Mouse (Mus musculus) megakaryocyte-erythroid progenitor cell, adult 5-6 weeks (primary cell): ENCODE results near the gene Faf2. TPM values are rescaled to one million over a fixed set of nuclear protein-coding genes. Genes with fewer than 3 reads are reported as not detected.

Experiments used
- ATAC-seq: replicated peaks from 2 replicates; pipeline ENCODE4 v1.8.0; 2016; ENCODE audit warnings: mild to moderate bottlenecking, inconsistent platforms; ENCODE audit not compliant: severe bottlenecking, poor library complexity, low FRiP score, low TSS enrichment
- total RNA-seq, 2 experiments: library from RNA; stranded (forward) in 1 of 2; stranded (reverse) in 1 of 2; fragments of 200-1000, 215-1000 nt in 1 of 2; fragments of >200 nt in 1 of 2; fragmentation: Nextera tagmentation in 1 of 2; gene quantifications; 2 replicates each; pipeline ENCODE4 v1.2.3; 2014 to 2017

Gene Faf2
- total RNA-seq, 2 experiments from 2014 or later = 43.6 to 46.2 TPM

DNA sequence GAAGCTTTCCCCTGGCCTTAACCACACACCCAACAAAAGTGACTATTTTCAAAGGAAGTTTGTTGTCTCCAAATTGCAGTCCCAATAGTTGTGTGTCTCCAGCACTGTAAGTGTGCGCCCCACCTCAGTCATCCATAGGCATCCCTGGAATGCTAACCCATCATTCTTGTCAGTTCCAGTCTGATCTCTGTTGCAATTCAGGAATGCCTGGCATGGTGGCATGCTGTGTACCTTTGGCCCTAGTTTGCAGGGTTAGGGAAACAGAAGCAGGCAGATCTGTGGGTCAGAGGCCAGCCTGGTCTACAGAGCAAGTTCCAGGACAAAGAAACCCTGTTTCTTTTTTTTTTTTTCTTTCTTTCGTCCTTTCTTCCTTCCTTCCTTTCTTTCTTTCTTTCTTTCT is 48.9 kb downstream of the Faf2 start:
- ATAC-seq = no peak

DNA sequence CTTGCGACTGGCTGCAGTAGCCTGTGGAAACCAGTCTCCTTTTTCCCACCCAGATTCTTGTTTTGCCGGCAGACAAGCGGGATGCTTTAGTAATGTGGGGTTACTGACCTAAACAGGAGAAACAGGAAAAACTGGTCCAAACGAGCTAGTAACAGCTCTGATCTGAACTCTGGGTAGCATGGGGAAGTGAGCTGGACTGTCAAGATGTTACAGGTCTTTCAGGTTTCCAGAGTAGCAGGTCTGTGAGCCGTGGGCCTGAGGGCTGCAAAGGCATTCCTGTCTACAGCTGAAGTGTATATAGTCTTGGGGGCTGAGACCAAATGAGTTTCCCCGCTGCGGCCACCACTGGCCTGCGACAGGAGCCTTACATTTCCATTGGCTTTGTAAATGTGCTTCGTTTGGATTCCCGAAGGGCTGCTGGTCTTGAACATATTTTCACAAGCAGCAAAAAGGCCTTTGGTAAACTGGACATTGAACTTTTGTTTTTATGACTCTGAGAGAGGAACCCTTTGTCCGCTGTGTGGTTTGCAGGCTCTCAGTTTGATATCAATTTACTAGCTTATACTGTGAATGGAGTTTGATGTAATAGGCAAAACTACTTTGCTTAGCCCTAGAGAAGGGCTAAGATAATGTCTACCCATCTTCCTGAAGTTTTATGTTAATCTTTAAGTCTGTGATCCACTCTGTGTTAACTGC is 54.5 kb downstream of the Faf2 start:
- ATAC-seq = no peak

DNA sequence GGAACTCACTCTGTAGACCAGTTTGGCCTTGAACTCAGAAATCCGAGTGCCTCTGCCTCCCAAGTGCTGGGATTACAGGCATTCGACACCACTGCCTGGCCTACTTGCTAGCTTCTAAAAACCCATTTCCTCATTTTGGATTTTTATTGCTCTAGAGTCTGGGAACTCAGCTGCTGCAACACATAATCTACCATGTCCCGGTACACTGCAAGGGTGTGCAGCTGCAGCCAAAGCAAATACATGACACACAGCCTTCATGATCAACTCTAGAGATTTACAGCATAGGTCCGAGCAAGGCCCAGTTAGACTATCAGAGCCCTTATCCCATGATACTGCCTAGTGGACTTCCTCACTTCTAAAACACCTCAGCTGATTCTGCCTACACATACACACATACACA is 56.7 kb downstream of the Faf2 start:
- ATAC-seq = no peak

DNA sequence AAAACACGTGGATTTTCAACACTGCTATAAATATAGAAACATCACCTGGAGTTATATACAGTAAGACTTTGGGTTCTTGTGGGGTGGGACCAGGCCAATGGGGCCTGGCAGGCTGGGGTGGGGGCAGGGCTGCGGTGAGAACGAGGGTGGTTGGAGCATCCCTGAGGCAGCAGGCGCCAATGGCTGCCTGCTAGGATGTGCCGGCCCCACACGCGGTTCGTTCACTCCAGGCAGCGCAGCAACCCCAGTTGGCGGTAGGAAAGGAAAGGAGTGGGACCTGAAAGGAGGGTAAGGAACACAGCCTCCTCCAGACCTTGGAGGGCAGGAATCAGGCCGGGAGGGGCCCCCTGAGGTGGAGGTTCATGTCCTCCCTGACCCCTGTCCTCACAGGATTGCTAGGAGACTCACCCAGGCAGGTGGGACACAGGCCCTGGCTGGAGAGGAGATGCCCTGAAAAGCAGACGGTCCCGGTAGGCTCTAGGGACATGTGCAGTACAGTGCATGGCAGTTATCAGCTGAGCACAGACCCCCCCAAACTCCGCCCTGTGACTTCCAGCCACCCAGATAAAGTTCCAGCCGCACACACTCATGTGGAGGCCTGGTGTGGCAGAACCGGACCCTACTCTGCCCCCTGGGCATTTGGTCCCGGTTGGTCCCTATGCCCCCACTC is 58.7 kb downstream of the Faf2 start:
- ATAC-seq = peak; percentile 81

DNA sequence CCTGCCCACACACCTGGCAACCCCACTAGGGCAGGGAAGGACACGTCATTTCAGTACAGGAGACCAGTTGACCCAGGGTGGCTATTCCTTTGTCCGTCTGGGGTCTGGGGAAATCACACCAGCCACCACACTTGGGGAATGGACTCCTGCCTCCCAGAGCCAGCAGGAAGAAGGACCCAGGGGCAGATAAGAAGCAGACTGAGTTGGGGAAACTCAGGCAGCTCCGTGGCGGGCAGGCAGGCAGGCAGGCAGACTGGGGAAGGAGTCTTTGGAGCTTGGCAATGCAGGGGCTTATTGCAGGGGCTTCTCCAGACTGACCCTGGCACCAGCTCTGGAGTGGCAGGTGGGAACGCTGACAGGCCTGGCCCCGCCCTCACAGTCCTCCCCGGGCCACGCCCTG is 59.7 kb downstream of the Faf2 start:
- ATAC-seq = peak; percentile 2; the same call in 1 of the 2 replicates

DNA sequence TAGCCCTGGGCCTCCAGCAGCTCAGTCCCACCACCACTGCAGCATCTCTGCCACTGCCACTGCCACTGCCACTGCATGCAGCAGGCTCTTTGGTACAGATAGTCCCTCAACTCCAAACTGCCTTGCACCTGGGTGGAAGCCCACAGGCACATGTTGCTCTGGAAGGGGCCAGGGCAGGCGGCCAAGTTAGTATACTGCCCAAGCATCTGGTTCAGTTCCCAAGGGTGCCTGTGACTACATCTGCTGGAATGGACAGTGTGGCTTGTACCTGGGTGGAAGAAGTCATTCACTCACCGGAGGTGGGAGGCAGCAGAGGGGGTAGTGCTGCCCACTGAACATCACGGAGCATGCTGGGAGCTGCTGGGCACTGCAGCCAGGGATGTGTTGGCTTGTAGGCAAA is 61.7 kb downstream of the Faf2 start:
- ATAC-seq = no peak

DNA sequence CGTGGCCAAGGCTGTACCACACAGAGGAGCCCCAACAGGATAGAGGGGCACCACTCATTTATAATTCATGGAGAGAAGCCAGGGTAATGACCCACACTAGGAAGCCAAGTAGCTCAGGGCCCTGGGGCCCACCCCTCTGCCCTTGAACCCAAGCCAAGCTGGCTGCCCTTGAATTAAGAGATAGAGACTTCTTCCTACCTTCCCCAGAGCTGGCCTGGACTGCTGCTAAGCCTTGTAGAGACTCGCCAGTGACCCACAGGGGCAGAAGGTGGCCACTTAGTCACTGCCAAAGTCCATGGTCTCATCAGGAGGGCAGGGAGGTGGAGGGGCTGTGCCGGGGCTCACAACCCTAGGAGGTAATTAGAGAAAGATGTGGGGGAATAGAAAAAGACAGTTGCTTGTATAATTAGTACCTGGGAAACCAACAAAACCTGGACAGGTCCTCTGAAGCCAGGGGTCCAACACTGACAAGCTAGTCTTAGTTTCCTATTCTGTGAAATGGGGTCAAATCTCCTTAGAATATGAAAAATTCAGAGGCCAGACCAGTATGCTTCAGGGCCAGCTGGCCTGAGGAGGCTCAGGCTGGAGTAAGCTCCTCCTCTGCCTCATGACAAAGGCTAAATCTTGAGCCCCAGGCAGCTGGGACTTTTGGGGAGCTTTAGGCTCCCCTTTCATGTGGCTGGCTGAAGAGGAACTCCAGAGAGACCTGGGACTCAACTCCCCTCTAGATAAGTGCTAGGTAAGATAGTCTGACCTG is 62.7 kb downstream of the Faf2 start:
- no peak for ATAC-seq

DNA sequence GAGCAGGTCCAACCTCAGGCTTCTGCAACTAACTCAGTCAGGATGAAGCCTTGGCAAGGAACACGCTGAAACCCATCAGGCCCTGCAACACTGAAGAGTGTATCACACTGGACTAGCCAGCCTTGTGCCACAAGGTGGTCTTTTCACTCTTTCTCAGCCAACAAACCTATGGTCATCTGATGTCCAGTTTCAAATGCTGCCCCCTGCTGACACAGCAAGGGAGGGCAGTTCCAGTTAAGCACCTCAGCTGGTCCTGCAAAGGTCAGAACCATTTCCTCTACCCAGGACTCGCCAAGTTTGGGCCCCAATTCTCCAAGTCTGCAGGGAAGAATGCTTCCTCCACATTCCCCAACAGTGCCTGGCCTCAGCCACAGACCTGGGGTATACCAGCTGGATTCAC is 63.6 kb downstream of the Faf2 start:
- ATAC-seq = no peak

DNA sequence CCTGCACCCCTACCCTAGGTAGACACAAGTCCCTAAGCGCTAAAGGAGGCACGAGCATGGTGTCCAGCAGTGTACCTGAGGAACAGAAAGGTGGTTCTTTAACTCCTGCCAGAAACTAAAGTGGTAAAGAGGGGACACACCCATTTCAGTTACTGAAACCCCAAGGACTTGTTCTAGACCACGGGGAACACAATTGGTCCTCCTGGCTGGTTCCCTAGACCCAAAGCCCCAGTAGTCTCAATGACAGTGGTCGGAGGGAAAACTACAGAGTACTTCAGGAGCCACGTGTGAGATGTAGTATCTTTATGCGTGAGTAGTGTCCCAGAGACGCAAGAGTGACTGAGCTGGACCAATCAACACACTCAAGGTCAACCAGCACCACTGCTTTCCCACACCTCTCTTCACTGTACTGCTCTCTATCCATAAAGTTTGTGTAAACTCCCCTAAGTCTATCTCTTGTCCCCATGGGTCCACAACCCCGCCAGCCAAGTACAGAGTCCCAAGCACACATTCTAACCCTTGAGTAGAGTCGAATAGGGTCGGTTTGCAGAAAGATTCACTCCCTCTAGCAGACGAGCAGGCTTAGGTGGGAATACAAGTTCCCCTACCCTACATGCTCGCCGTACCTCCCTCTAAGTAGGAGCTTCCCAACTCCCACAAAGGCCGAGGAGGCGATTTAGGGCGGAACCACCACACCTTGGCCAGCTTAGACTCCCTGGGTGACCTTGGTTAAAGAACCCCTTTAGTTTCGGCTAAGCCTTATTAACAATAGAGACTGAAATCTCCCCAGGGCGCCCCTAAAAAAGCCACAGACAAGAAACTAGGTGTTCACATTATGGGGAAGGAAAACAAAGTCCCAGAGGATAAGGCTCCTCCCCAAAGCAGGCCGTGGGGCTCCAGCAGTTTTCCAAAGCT is 64.8 kb downstream of the Faf2 start:
- ATAC-seq = no peak

DNA sequence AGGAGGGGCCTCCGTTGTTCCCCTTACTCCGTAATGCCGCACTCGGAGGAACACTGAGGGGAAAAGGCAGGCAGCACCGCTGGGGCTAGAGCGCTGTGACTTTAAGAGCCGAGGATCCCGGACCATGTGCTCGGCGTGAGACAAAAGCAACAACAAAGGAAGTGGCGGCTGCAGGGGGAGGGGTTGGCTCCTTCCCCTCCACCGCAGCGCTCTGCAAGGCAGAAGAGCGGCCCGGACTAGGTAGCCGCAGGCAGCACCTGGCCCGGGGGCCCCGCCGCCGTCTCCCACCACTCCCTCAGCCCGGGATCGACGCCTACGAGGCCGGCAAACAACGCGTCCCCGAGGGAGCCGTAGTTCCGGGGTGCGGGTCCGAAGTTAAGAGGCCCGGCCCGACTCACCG is 65.5 kb downstream of the Faf2 start:
- peak; percentile 51 for ATAC-seq

DNA sequence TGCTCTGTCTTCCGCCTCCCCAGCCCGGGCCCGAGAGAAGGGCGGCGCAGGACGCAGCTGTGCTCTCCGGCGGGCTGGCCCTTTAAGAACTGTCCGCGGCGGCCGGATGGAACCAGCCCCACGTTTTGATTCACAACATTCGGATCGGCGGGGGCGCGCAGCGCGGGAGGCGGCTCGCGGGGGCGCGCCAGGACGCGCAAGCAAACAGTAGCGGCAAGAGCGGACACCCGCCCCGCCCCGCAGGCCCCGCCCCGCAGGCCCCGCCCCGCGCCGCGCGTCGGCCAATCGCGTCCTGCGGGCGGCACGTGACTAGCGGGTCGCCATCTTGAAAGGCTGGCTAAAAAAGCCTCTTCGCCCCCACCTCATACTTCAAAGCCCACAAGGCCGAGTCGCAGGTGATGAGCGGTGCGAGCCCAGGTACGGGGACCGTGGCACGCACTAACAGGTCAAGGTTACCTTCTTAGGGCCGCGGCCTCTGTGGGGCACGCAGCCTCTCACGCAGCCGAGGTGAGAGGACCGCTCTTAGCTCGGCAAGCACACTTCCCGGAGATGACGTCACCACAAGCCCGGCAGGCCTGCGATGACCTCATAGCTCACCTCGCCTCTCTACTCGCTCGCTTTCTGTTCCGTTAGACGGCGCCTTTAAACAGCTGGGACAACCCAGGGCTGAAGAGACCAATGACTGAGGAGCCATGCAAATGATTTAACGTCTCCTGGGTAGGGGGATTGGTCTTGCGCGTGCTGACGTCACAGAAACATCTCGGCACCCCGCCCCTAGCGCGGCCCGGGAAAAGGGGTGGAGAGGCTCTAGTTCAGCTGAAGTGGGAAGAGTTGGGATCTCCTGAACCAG is 66.2 kb downstream of the Faf2 start:
- ATAC-seq = peak; percentile 72

DNA sequence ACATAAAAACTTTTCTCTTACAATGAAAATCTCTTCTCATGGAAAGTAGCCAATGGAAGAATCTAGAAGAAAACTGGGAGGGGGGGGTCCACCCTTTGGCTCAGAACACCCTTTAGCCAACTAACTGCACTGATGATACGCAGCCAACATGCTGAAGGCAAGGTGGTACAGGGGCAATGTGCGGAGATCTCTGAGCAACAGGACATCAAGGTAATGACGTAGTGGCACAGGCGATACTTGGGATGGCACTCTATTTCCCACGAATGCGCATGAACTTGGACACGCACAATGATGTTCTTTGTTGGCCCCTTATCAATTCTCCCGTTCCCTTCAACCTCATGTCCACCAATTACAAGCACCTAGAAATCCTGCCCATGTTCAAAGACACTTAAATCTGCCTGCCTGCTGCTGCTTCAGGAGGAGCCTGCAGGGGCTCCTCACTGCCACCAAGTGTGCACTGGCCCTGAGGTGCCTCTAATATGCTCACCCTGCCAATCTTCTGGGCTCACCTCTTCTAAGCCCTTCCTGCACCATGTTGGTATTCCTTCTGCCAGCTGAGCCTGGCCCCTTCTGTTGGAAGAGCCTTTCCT is 68.7 kb downstream of the Faf2 start:
- no peak for ATAC-seq

DNA sequence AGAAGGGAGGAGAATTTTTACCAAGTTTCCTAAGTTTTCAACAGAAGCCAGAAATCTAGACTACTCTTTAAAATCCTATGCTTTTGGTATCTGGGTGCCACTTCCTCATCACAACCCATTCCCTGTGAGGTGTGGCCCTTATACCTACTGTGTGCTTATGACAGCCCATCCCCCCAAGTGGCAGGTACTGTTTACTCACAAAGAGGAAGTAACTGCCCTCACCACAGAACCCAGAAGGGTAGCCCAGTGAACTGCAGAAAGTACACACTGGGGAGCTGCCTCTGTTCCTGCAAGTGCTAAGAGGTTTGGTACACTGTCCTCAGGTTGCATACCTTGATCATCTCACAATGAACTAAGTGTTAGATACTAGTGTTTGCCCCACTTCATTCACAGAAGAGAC is 70.2 kb downstream of the Faf2 start:
- ATAC-seq = no peak

DNA sequence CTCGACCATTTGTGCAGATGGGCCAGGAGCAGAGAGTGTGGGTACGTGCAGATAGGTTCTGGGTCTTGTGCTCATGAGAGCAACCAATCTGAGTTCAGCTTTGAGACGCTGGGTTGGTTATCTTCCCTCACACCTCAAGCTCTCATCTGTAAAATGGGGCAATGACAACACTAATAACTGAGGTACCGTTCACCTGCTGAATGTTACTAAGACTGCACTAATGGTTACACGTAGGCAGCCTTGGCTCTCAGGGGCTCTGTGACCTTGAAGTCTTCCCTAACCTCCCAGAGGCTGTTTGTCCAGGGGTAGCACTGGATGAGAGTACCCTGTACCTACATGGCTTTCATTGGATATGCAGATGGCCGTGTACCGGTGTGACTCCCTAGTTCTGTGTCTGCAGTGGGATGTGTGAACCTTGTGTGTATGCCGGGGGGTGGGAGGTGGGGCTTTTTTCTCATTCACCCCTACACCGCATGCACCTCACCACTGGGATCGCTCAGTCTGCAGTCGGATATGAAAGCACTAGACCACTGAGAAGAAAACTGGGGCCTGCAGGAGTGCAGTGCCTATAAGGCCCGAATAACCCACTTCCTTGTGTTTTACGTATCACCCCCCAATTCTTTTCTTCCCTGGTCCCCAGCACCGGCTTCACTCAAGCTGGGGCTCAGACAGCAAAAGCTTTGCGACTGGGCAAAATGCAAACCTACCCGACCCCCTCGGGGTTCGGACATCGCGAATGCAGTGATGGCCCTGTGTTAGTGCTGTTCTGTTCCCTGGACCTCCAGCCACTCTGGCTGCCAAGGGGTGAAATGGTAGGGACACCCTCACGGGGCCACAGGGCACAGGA is 71.3 kb downstream of the Faf2 start:
- 0 out of 2 replicates have a peak, but pooled peaks have one; percentile 1 for ATAC-seq

DNA sequence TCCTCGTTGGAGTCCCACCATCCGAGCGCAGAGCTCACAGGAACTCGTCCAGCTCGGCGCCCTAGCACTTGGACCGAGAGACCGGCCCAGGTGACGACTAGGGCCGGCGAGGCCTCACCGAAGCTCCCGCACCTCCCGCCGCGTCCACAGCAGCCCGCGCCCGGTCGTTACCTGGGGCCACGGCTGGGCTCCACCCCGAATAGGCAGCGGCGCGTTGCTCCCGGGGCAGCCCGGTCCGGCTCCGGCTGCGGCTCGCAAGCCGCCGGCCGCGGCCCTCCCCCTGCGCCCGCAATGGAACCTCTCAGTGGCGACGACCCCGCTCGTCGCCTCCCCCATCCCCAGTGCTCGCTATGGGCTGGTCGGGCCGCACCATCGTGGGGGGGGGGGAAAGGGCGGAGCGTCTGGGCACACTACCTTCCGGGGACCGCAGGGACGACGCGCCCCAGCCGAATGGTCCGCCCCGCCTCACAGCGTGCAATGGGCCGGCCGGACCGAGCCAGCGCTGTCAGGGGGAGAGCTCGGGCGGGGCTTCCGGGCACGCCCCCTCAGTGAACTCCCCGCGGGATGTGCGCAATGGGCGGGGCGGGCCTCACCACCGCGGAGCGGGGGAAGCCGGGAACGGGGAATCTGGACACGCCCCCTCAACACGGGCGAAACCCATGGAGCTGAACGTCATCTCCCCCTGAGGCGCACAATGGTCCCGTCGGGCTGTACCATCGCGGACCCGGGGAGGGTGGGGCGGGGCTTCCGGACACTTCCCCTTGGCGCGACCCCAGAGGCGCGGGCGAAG is 72.2 kb downstream of the Faf2 start, which contains the start of gene Rnf44:
Rnf44 (minus strand) TSS at position 350 of the 790 bp plus-strand sequence.
- ATAC-seq = peak; percentile 94

DNA sequence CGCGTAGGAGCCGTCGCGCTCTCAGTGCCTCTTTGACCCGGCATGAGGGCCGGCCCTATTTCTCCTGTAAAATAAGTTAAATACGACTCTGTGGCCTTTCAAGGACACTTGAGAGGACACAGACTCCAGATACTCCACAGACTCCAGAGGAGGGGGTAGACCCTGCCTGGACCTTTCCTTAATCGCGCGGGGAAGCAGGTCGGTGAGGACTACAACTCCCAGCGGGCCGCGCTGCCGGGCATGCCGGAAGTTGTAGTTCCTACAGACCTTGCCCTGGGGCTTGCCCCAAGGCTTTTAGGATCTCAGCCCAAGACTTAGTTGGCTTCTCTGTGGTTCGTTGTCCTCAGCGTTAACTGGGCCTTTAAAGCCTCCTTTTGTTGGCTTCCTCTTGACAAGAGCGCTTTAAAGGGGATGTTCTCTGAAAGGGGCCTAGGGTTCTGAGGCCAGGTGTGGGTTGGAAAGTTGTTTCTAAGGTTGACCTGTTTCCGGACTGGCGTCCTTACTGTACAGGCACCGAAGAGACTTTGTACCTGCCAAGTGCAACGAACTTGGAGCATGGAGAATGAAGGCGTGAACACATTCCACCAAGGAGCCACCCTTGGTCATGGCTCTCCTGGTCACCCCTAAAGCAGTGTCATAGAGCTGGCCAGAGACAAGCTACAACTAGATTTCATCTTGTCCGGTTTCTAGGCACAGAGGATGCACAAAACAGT is 72.9 kb downstream of the Faf2 start:
- ATAC-seq = peak; percentile 70
